Mouse (Mus musculus) CH12.LX (cell line): ENCODE data around the gene Wdr24.

Experiments used
- CTCF ChIP-seq, 2 experiments: IDR thresholded peaks in 1 of 2; conservative IDR thresholded peaks in 1 of 2; 2 replicates each; pipeline ENCODE4 v1.5.1; 2011 to 2012; ENCODE audit warnings: low read depth in 2 of 2, low read length in 2 of 2, improper control_type of control experiment in 1 of 2, inconsistent platforms in 1 of 2, mild to moderate bottlenecking in 1 of 2, moderate library complexity in 1 of 2
- MEF2A ChIP-seq: IDR thresholded peaks from 2 replicates; pipeline ENCODE4 v1.6.1; 2014; ENCODE audit warnings: low read depth, mild to moderate bottlenecking, inconsistent platforms, low read length, improper control_type of control experiment, borderline replicate concordance
- USF1 ChIP-seq: IDR thresholded peaks from 2 replicates; pipeline ENCODE4 v1.6.1; 2014; ENCODE audit warnings: low read depth, mild to moderate bottlenecking, inconsistent platforms, low read length, improper control_type of control experiment

DNA sequence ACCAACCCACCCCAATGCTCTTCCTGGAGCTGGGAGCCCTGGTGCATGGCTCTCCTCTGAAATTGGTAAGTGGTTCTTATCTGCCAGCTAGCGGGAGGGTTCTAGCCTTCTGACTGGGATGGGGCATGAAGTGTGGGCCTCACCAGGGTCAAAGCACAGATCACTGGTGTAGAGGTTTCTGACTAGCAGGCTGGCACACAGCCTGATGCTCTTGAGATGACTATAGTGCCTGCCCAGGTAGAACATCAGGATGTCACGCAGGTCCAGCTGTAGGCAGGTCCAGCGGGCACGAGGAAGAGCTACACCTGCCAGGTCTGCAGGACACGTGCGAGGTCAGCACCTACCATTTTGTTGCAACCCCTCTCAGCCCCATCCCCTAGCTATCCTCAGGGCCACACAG lies 36.8 kb downstream of the Wdr24 start:
- TF ChIP-seq USF1 (no peak), CTCF (conservative IDR thresholded peaks at IDR 0.05 in 1 of 2, IDR thresholded peaks at IDR 0.05 in 1 of 2; ENCODE audit: low read depth in 2 of 2, low read length in 2 of 2) (no peak), MEF2A (no peak)
